Mouse (Mus musculus) kidney, postnatal 0 days (tissue): ENCODE measurements around the gene Mfn2. TPM values are rescaled to one million over a fixed set of nuclear protein-coding genes. Genes with fewer than 3 reads are reported as not detected.

Experiments used
- ATAC-seq: fragments of 200-750 bp; cut with Nextera tagmentation; replicated peaks from 2 replicates; pipeline ENCODE4 v1.8.0; 2017; ENCODE audit warnings: low read depth, moderate number of reproducible peaks, moderate TSS enrichment, moderate library complexity; ENCODE audit not compliant: low FRiP score
- DNase-seq: peaks from one replicate; pipeline ENCODE4 v3.0.0-alpha.2; 2016; ENCODE audit warnings: low spot score
- H3K27ac ChIP-seq: fragments of 300-500 bp; sonication (generic); 2 replicates; pipeline ENCODE4 v1.5.1; 2014; ENCODE audit warnings: mild to moderate bottlenecking
- H3K27me3 ChIP-seq: fragments of 300-500 bp; sonication (generic); 2 replicates; pipeline ENCODE4 v1.6.1; 2014; ENCODE audit warnings: low read length, mixed read lengths; ENCODE audit not compliant: insufficient read depth
- H3K36me3 ChIP-seq: fragments of 300-500 bp; sonication (generic); 2 replicates; pipeline ENCODE4 v1.6.1; 2014; ENCODE audit warnings: low read length, mixed read lengths; ENCODE audit not compliant: insufficient read depth
- H3K4me1 ChIP-seq: fragments of 300-500 bp; sonication (generic); replicated peaks from 2 replicates; pipeline ENCODE4 v1.6.1; 2014; ENCODE audit warnings: antibody characterized with exemption, low read length, mixed read lengths; ENCODE audit not compliant: insufficient read depth
- H3K4me2 ChIP-seq: fragments of 300-500 bp; sonication (generic); 2 replicates; pipeline ENCODE4 v1.6.1; 2014; ENCODE audit warnings: mild to moderate bottlenecking, low read length, moderate library complexity, mixed read lengths
- H3K4me3 ChIP-seq: fragments of 300-500 bp; sonication (generic); replicated peaks from 2 replicates; pipeline ENCODE4 v1.5.1; 2014; ENCODE audit warnings: low read depth, low read length
- H3K9ac ChIP-seq: fragments of 300-500 bp; sonication (generic); 2 replicates; pipeline ENCODE4 v1.6.1; 2014; ENCODE audit warnings: low read depth, low read length
- H3K9me3 ChIP-seq: fragments of 300-500 bp; sonication (generic); replicated peaks from 2 replicates; pipeline ENCODE4 v1.6.1; 2016; ENCODE audit warnings: low read length, inconsistent platforms, mixed read lengths
- CTCF ChIP-seq: IDR thresholded peaks from 2 replicates; pipeline ENCODE4 v1.5.1; 2016; ENCODE audit warnings: antibody characterized with exemption, low read depth, mild to moderate bottlenecking, moderate library complexity
- WGBS: fragments of 180-500 bp; shearing (Covaris S2); extraction: QIAGEN DNeasy Blood & Tissue Kit; methylation state at CpG from one replicate; pipeline ENCODE4 v1.1.7; 2014; 5-methylcytosine and 5-hydroxymethylcytosine counted together
- polyA plus RNA-seq: library from polyadenylated mRNA; unstranded; fragments of >200 nt; fragmentation: Nextera tagmentation; extraction: Ambion mirVana; gene quantifications from 2 replicates; pipeline ENCODE4 v1.2.1, GENCODE M21; 2015

Gene Mfn2
- polyA plus RNA-seq, 1 experiment from 2014 or later: 28.9 TPM

- H3K4me3 ChIP-seq: no peak overlapping the region
- H3K4me2 ChIP-seq: peak overlapping the region; percentile 2; the same call in 1 of the 2 replicates
- H3K36me3 ChIP-seq: no peaks in the 10 kb centered on the region
- ATAC-seq (no peak), DNase-seq (no peak)
- TF ChIP-seq CTCF: no peak
- WGBS: 76% methylated on average over 4 of the region's 4 CpGs
- no peak overlapping the region for H3K27ac ChIP-seq
- no peak overlapping the region for H3K9ac ChIP-seq
- H3K4me1 ChIP-seq: peaks cover 23% of the 10 kb centered on the region
- H3K9me3 ChIP-seq: no peaks in the 10 kb centered on the region
- H3K27me3 ChIP-seq: no peaks in the 10 kb centered on the region
These were observed 30.1 kb upstream of the Mfn2 start for GRCm38 (mm10) chr4:147934611-147935010.

- Histone ChIP-seq H3K4me1 (peaks cover 23% of the 10 kb centered on the region; the same call in 1 of the 2 replicates), H3K27me3 (no peaks in the 10 kb centered on the region), H3K9me3 (no peaks in the 10 kb centered on the region), H3K4me3 (no peak overlapping the region), H3K27ac (peak overlapping the region; percentile 25; the same call in 1 of the 2 replicates), H3K36me3 (no peaks in the 10 kb centered on the region), H3K4me2 (peak overlapping the region; percentile 2; the same call in 1 of the 2 replicates), H3K9ac (peak overlapping the region; percentile 32; the same call in 1 of the 2 replicates)
- WGBS: 39% methylated on average over 3 of the region's 3 CpGs
- DNase-seq (no peak), ATAC-seq (no peak)
- TF ChIP-seq CTCF: no peak
These were observed 29.6 kb upstream of the Mfn2 start for GRCm38 (mm10) chr4:147934134-147934533.

GRCm38 (mm10) chr4:147930946-147931345 lies 26.4 kb upstream of the Mfn2 start:
- TF ChIP-seq CTCF: no peak
- H3K36me3 ChIP-seq: no peaks in the 10 kb centered on the region
- H3K9ac ChIP-seq: no peak overlapping the region
- no peak overlapping the region for H3K27ac ChIP-seq
- whole genome bisulfite sequencing: 92% methylated on average over 14 of the region's 14 CpGs
- H3K4me1 ChIP-seq: peaks cover 21% of the 10 kb centered on the region
- no peak overlapping the region for H3K4me2 ChIP-seq
- H3K9me3 ChIP-seq: no peaks in the 10 kb centered on the region
- no peak overlapping the region for H3K4me3 ChIP-seq
- DNase-seq (no peak), ATAC-seq (no peak)
- no peaks in the 10 kb centered on the region for H3K27me3 ChIP-seq

- 87% methylated on average over 7 of the region's 7 CpGs for WGBS
- no peaks in the 10 kb centered on the region for H3K27me3 ChIP-seq
- no peaks in the 10 kb centered on the region for H3K9me3 ChIP-seq
- H3K4me2 ChIP-seq: no peak overlapping the region
- ATAC-seq (no peak), DNase-seq (no peak)
- H3K27ac ChIP-seq: no peak overlapping the region
- TF ChIP-seq CTCF: no peak
- no peaks in the 10 kb centered on the region for H3K36me3 ChIP-seq
- H3K4me3 ChIP-seq: no peak overlapping the region
- H3K4me1 ChIP-seq: peaks cover 6% of the 10 kb centered on the region; the same call in 1 of the 2 replicates
- no peak overlapping the region for H3K9ac ChIP-seq
These were observed 24.0 kb upstream of the Mfn2 start for GRCm38 (mm10) chr4:147928540-147928939.

- WGBS: 24% methylated on average over 8 of the region's 9 CpGs
- TF ChIP-seq CTCF: no peak
- ATAC-seq: peak; percentile 43; the same call in 1 of the 2 replicates
- Histone ChIP-seq H3K4me3 (no peak overlapping the region), H3K27me3 (no peaks in the 10 kb centered on the region), H3K27ac (no peak overlapping the region), H3K36me3 (0 out of 2 replicates have a peak, but pooled peaks cover 4% of the 10 kb centered on the region), H3K9me3 (no peaks in the 10 kb centered on the region), H3K9ac (no peak overlapping the region), H3K4me1 (peaks cover 6% of the 10 kb centered on the region; the same call in 1 of the 2 replicates), H3K4me2 (no peak overlapping the region)
- peak; percentile 50 for DNase-seq
These were observed 23.6 kb upstream of the Mfn2 start for GRCm38 (mm10) chr4:147928136-147928535.

- peaks cover 6% of the 10 kb centered on the region; the same call in 1 of the 2 replicates for H3K4me1 ChIP-seq
- no peaks in the 10 kb centered on the region for H3K9me3 ChIP-seq
- H3K27ac ChIP-seq: no peak overlapping the region
- 0 out of 2 replicates have a peak, but pooled peaks cover 4% of the 10 kb centered on the region for H3K36me3 ChIP-seq
- ATAC-seq (peak; percentile 38; the same call in 1 of the 2 replicates), DNase-seq (peak; percentile 50)
- no peak overlapping the region for H3K9ac ChIP-seq
- no peak for TF ChIP-seq CTCF
- H3K4me3 ChIP-seq: no peak overlapping the region
- no peak overlapping the region for H3K4me2 ChIP-seq
- WGBS: 37% methylated on average over 8 of the region's 8 CpGs
- no peaks in the 10 kb centered on the region for H3K27me3 ChIP-seq
These were observed 23.2 kb upstream of the Mfn2 start for GRCm38 (mm10) chr4:147927705-147928104.

GRCm38 (mm10) chr4:147922341-147922740 lies 17.8 kb upstream of the Mfn2 start:
- H3K9ac ChIP-seq: no peak overlapping the region
- H3K27ac ChIP-seq: no peak overlapping the region
- no peak overlapping the region for H3K4me3 ChIP-seq
- no peak for ATAC-seq
- H3K9me3 ChIP-seq: no peaks in the 10 kb centered on the region
- no peak for DNase-seq
- H3K27me3 ChIP-seq: no peaks in the 10 kb centered on the region
- H3K36me3 ChIP-seq: 0 out of 2 replicates have a peak, but pooled peaks cover 7% of the 10 kb centered on the region
- no peak for TF ChIP-seq CTCF
- no peak overlapping the region for H3K4me2 ChIP-seq
- 66% methylated on average over 11 of the region's 11 CpGs for WGBS
- no peaks in the 10 kb centered on the region for H3K4me1 ChIP-seq
